Mouse (Mus musculus) embryonic facial prominence, embryonic 15.5 days (tissue): ENCODE measurements around the gene Top2a. TPM values are rescaled to one million over a fixed set of nuclear protein-coding genes. Genes with fewer than 3 reads are reported as not detected.

Experiments used
- ATAC-seq: fragments of 200-750 bp; cut with Nextera tagmentation; 2 replicates; pipeline ENCODE4 v1.8.0; 2017; ENCODE audit warnings: low read depth, moderate TSS enrichment; ENCODE audit not compliant: insufficient number of reproducible peaks, low FRiP score, low TSS enrichment
- H3K27ac ChIP-seq: fragments of 300-500 bp; sonication (generic); replicated peaks from 2 replicates; pipeline ENCODE4 v1.5.1; 2015; ENCODE audit warnings: mild to moderate bottlenecking, inconsistent platforms
- H3K27me3 ChIP-seq: fragments of 300-500 bp; sonication (generic); 2 replicates; pipeline ENCODE4 v1.6.1; 2015; ENCODE audit warnings: inconsistent platforms
- H3K36me3 ChIP-seq: fragments of 300-500 bp; sonication (generic); 2 replicates; pipeline ENCODE4 v1.6.1; 2015; ENCODE audit warnings: mild to moderate bottlenecking, inconsistent platforms
- H3K4me1 ChIP-seq: fragments of 300-500 bp; sonication (generic); 2 replicates; pipeline ENCODE4 v1.6.1; 2015; ENCODE audit warnings: inconsistent platforms
- H3K4me2 ChIP-seq: fragments of 300-500 bp; sonication (generic); replicated peaks from 2 replicates; pipeline ENCODE4 v1.6.1; 2015; ENCODE audit warnings: mild to moderate bottlenecking, inconsistent platforms
- H3K4me3 ChIP-seq: fragments of 300-500 bp; sonication (generic); replicated peaks from 2 replicates; pipeline ENCODE4 v1.5.1; 2015; ENCODE audit warnings: mild to moderate bottlenecking, inconsistent platforms
- H3K9ac ChIP-seq: fragments of 300-500 bp; sonication (generic); 2 replicates; pipeline ENCODE4 v1.6.1; 2015; ENCODE audit warnings: inconsistent platforms
- H3K9me3 ChIP-seq: fragments of 300-500 bp; sonication (generic); replicated peaks from 2 replicates; pipeline ENCODE4 v1.6.1; 2016; ENCODE audit warnings: inconsistent platforms
- WGBS: fragments of 180-500 bp; shearing (Covaris S2); methylation state at CpG from one replicate; pipeline ENCODE4 v1.1.7; 2015; 5-methylcytosine and 5-hydroxymethylcytosine counted together
- polyA plus RNA-seq: library from polyadenylated mRNA; unstranded; fragments of >200 nt; fragmentation: Nextera tagmentation; extraction: Ambion mirVana; gene quantifications from 2 replicates; pipeline ENCODE4 v1.2.1, GENCODE M21; 2015

Top2a gene
- polyA plus RNA-seq, 1 experiment from 2014 or later = 162 TPM

DNA sequence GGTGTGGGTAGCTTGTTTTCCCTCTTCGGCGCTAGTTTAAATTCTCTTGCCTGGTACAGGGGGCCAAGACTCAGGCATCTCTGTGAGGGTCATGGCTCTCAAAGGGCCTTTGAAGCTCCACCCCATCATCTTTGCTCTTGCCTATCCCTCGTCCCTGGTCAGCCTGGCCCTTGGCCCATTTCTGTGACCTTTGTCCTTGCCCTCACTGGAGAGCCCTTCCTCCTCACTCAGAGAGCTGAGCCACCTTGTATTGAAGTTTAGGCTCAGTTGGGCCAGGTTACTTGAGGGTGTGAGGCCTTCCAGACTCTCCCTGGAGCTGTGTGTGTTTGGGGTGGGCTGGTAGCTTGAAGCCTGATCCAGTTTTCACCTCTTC is 78.4 kb downstream of the Top2a start:
- peak overlapping the region; percentile 96 for H3K27ac ChIP-seq
- peaks cover 92% of the 10 kb centered on the region for H3K4me1 ChIP-seq
- no peak overlapping the region for H3K4me2 ChIP-seq
- H3K9me3 ChIP-seq = no peaks in the 10 kb centered on the region
- no peak overlapping the region for H3K4me3 ChIP-seq
- peaks cover 7% of the 10 kb centered on the region; the same call in 1 of the 2 replicates for H3K36me3 ChIP-seq
- 24% methylated on average over 3 of the region's 3 CpGs for WGBS
- H3K27me3 ChIP-seq = no peaks in the 10 kb centered on the region
- no peak overlapping the region for H3K9ac ChIP-seq
- ATAC-seq = no peak

DNA sequence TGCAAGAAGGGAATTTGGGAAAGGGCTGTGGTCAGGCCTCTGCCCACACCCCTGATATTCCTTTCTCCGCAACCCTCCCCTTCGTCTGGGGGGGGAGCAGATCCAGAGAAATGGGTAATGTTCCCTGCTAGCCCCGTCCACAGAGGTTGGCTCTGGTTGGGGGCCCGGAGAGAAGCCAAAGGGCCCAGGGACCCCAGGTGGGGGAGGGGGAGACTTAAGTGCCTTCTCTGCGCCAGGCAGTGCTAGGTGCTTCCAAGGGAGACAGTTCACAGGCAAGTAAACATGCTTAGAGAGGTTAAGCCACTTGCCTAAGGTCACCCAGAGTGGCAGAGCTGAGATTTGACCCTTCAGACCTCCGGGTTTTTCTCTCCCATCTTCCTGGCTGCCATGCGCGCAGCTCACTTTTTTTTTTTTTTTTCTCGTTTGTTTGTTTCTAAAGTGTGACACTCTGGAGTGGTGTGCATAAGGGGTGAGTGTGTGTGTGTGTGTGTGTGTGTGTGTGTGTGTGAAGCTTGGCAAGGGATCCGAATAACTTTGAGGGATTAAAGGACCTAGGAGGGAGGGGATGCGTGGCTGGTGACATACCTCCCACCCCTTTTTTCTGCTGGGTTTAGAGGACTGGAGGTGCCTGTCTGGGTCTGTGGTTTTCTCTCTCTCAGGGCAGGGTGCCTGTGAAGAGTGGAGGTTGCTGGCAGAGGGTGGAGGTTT is 78.9 kb downstream of the Top2a start:
- H3K4me1 ChIP-seq = peaks cover 92% of the 10 kb centered on the region

DNA sequence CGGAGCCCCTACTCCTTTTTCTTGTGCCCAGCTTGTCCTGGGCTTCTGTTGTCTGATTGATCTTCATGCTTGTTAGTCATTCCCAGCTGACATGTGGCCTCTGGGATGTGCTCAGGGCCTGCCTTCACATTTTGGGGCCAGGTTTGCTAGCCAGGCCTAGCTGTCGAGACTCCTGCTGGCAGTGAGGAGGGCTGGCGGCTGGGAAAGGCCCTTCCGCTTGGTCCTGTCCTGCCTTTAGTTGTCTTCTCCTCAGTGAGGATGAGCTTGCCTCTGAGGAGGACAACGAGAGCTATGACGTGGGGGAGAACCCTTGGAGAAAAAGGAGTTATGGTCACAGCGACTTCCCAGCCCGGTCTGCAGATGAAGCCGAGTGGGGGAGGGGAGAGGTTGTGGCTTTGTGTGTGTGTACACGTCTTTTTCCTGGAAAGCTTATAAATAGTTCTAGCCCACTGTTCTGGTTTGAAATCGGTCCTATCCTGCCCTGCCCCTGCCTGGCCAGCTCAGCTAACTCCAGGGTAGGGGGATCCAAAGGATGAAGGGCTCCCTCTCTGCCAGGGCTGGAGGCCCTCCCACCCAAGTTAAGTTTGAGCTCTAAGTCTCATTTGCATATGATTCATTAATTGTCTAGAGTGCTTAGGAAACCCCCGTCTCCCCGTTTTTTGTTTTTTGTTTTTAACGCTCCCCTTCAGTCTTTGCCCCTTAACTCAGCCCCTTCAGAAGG is 80.1 kb downstream of the Top2a start:
- Histone ChIP-seq H3K9ac (peak overlapping the region; percentile 29), H3K27me3 (no peaks in the 10 kb centered on the region), H3K9me3 (no peaks in the 10 kb centered on the region), H3K27ac (peak overlapping the region; percentile 96), H3K4me2 (peak overlapping the region; percentile 80), H3K4me1 (peaks cover 92% of the 10 kb centered on the region), H3K4me3 (0 out of 2 replicates have a peak overlapping the region, but pooled peaks have one; percentile 2), H3K36me3 (no peaks in the 10 kb centered on the region)
- 34% methylated on average over 14 of the region's 14 CpGs for WGBS
- ATAC-seq = no peak

More for the DNA sequence above, 78.9 kb downstream of the Top2a start:
- peak overlapping the region; percentile 96 for H3K27ac ChIP-seq
- peaks cover 1% of the 10 kb centered on the region; the same call in 1 of the 2 replicates for H3K36me3 ChIP-seq
- peak overlapping the region; percentile 80 for H3K4me2 ChIP-seq
- no peak overlapping the region for H3K4me3 ChIP-seq
- WGBS = 32% methylated on average over 11 of the region's 11 CpGs
- no peaks in the 10 kb centered on the region for H3K27me3 ChIP-seq
- H3K9ac ChIP-seq = no peak overlapping the region
- no peaks in the 10 kb centered on the region for H3K9me3 ChIP-seq
- ATAC-seq = no peak

Other genes starting within 250 kb of the Top2a start
- 1.7 and 1.8 TPM in 2 replicates for gene Nr1d1, start 248.9 kb downstream of the Top2a start, polyA plus RNA-seq
- 28.7 and 30.4 TPM in 2 replicates for gene Msl1, start 228.7 kb downstream of the Top2a start, polyA plus RNA-seq
- 37.0 and 42.2 TPM in 2 replicates for gene Casc3, start 219.3 kb downstream of the Top2a start, polyA plus RNA-seq
- gene Rapgefl1, start 187.4 kb downstream of the Top2a start, polyA plus RNA-seq = 13.0 and 13.9 TPM in 2 replicates
- 4.8 and 5.3 TPM in 2 replicates for gene Wipf2, start 160.6 kb downstream of the Top2a start, polyA plus RNA-seq
- gene Cdc6, start 116.4 kb downstream of the Top2a start, polyA plus RNA-seq = 22.6 and 22.7 TPM in 2 replicates
- 50.0 and 53.5 TPM in 2 replicates for gene Rara, start 96.4 kb downstream of the Top2a start, polyA plus RNA-seq
- gene Gjd3, start 41.2 kb downstream of the Top2a start, polyA plus RNA-seq = 0.96 and 1.1 TPM in 2 replicates
- 1,352 and 1,417 TPM in 2 replicates for gene Igfbp4, start 17.1 kb upstream of the Top2a start, polyA plus RNA-seq
- 2.7 and 2.8 TPM in 2 replicates for gene Tns4, start 65.1 kb upstream of the Top2a start, polyA plus RNA-seq
- gene Ccr7, start 130.9 kb upstream of the Top2a start, polyA plus RNA-seq = 0.57 and 0.59 TPM in 2 replicates
- 228 and 240 TPM in 2 replicates for gene Smarce1, start 206.8 kb upstream of the Top2a start, polyA plus RNA-seq
- 0.71 and 0.79 TPM in 2 replicates for gene Krt222, start 219.9 kb upstream of the Top2a start, polyA plus RNA-seq